Mouse (Mus musculus) neural tube, embryonic 11.5 days (tissue): ENCODE results near the gene Spcs2. TPM values are rescaled to one million over a fixed set of nuclear protein-coding genes. Genes with fewer than 3 reads are reported as not detected.
"Not testable (repeated sequence)": the region's sequence is repeated elsewhere in the genome, so short reads cannot be mapped to it uniquely, and the experiment has no call there.

Experiments used
- ATAC-seq: fragments of 200-750 bp; cut with Nextera tagmentation; 2 replicates; pipeline ENCODE4 v1.8.0; 2017; ENCODE audit warnings: moderate number of reproducible peaks, mild to moderate bottlenecking, moderate TSS enrichment, moderate library complexity; ENCODE audit not compliant: insufficient read depth, low FRiP score, low TSS enrichment
- DNase-seq: peaks from one replicate; pipeline ENCODE4 v3.0.0-alpha.2; 2015; ENCODE audit warnings: low spot score
- H3K27ac ChIP-seq: fragments of 300-500 bp; sonication (generic); 2 replicates; pipeline ENCODE4 v1.5.1; 2014; ENCODE audit warnings: low read depth, mild to moderate bottlenecking, low read length
- H3K27me3 ChIP-seq: fragments of 300-500 bp; sonication (generic); 2 replicates; pipeline ENCODE4 v1.6.1; 2014; ENCODE audit warnings: mild to moderate bottlenecking, low read length, mixed read lengths; ENCODE audit not compliant: control insufficient read depth, insufficient read depth
- H3K36me3 ChIP-seq: fragments of 300-500 bp; sonication (generic); 2 replicates; pipeline ENCODE4 v1.6.1; 2014; ENCODE audit warnings: mild to moderate bottlenecking, low read length, moderate library complexity, mixed read lengths; ENCODE audit not compliant: control insufficient read depth, insufficient read depth
- H3K4me1 ChIP-seq: fragments of 300-500 bp; sonication (generic); 2 replicates; pipeline ENCODE4 v1.6.1; 2014; ENCODE audit warnings: low read length, mixed read lengths; ENCODE audit not compliant: control insufficient read depth, insufficient read depth
- H3K4me2 ChIP-seq: fragments of 300-500 bp; sonication (generic); 2 replicates; pipeline ENCODE4 v1.6.1; 2014; ENCODE audit warnings: low read depth, mild to moderate bottlenecking, moderate library complexity
- H3K4me3 ChIP-seq: fragments of 300-500 bp; sonication (generic); 2 replicates; pipeline ENCODE4 v1.5.1; 2014; ENCODE audit warnings: low read depth, low read length
- H3K9ac ChIP-seq: fragments of 300-500 bp; sonication (generic); 2 replicates; pipeline ENCODE4 v1.6.1; 2014; ENCODE audit warnings: mild to moderate bottlenecking, low read length
- H3K9me3 ChIP-seq: fragments of 300-500 bp; sonication (generic); 2 replicates; pipeline ENCODE4 v1.6.1; 2016; ENCODE audit warnings: low read length; ENCODE audit not compliant: control insufficient read depth
- WGBS: fragments of 180-500 bp; shearing (Covaris S2); extraction: QIAGEN DNeasy Blood & Tissue Kit; methylation state at CpG from one replicate; pipeline ENCODE4 v1.1.7; 2014; 5-methylcytosine and 5-hydroxymethylcytosine counted together
- polyA plus RNA-seq: library from polyadenylated mRNA; unstranded; fragments of >200 nt; fragmentation: Nextera tagmentation; extraction: Ambion mirVana; gene quantifications from 2 replicates; pipeline ENCODE4 v1.2.1, GENCODE M21; 2014

Spcs2 gene
- polyA plus RNA-seq, 1 experiment from 2014 or later: 345 TPM

GRCm38 (mm10) chr7:99822426-99822825 is 40.8 kb downstream of the Spcs2 start:
- ATAC-seq (no peak), DNase-seq (no peak)
- H3K4me3 ChIP-seq: no peak overlapping the region
- no peaks in the 10 kb centered on the region for H3K9me3 ChIP-seq
- no peak overlapping the region; the same call in 1 of the 2 replicates for H3K9ac ChIP-seq
- H3K27ac ChIP-seq: no peak overlapping the region
- H3K27me3 ChIP-seq: no peaks in the 10 kb centered on the region
- H3K4me2 ChIP-seq: no peak overlapping the region
- H3K36me3 ChIP-seq: no peaks in the 10 kb centered on the region
- no peaks in the 10 kb centered on the region for H3K4me1 ChIP-seq
- 86% methylated on average over 5 of the region's 5 CpGs for WGBS

GRCm38 (mm10) chr7:99821953-99822352 is 41.3 kb downstream of the Spcs2 start:
- DNase-seq: no peak
- Histone ChIP-seq H3K9ac (no peak overlapping the region), H3K4me3 (no peak overlapping the region), H3K36me3 (no peaks in the 10 kb centered on the region), H3K4me1 (no peaks in the 10 kb centered on the region), H3K9me3 (no peaks in the 10 kb centered on the region), H3K4me2 (no peak overlapping the region), H3K27ac (no peak overlapping the region), H3K27me3 (no peaks in the 10 kb centered on the region)
- ATAC-seq: no peak
- WGBS: 81% methylated on average over 2 of the region's 2 CpGs

GRCm38 (mm10) chr7:99818181-99818725 is 45.0 kb downstream of the Spcs2 start:
- ATAC-seq, H3K9ac ChIP-seq, H3K27ac ChIP-seq, H3K36me3 ChIP-seq, H3K27me3 ChIP-seq, H3K9me3 ChIP-seq, H3K4me2 ChIP-seq, H3K4me1 ChIP-seq, DNase-seq, H3K4me3 ChIP-seq: not testable (repeated sequence)
- WGBS: 26% methylated on average over 9 of the region's 9 CpGs

GRCm38 (mm10) chr7:99813394-99813793 is 49.9 kb downstream of the Spcs2 start:
- no peak overlapping the region for H3K9ac ChIP-seq
- H3K4me2 ChIP-seq: no peak overlapping the region
- H3K27me3 ChIP-seq: no peaks in the 10 kb centered on the region
- H3K27ac ChIP-seq: no peak overlapping the region
- DNase-seq (no peak), ATAC-seq (no peak)
- H3K36me3 ChIP-seq: no peaks in the 10 kb centered on the region
- no peaks in the 10 kb centered on the region for H3K4me1 ChIP-seq
- H3K9me3 ChIP-seq: no peaks in the 10 kb centered on the region
- H3K4me3 ChIP-seq: no peak overlapping the region
- WGBS: 87% methylated on average over 11 of the region's 11 CpGs

- Histone ChIP-seq H3K4me3 (no peak overlapping the region), H3K36me3 (no peaks in the 10 kb centered on the region), H3K27me3 (no peaks in the 10 kb centered on the region), H3K9ac (no peak overlapping the region), H3K4me1 (no peaks in the 10 kb centered on the region), H3K4me2 (no peak overlapping the region), H3K9me3 (no peaks in the 10 kb centered on the region), H3K27ac (no peak overlapping the region)
- ATAC-seq (no peak), DNase-seq (no peak)
- 89% methylated on average over 4 of the region's 4 CpGs for WGBS
Observed at GRCm38 (mm10) chr7:99811661-99812060, 51.6 kb downstream of the Spcs2 start.

- H3K9ac ChIP-seq: no peak overlapping the region
- no peak for ATAC-seq
- H3K36me3 ChIP-seq: no peaks in the 10 kb centered on the region
- H3K4me3 ChIP-seq: no peak overlapping the region
- no peak for DNase-seq
- H3K27me3 ChIP-seq: no peaks in the 10 kb centered on the region
- H3K9me3 ChIP-seq: no peaks in the 10 kb centered on the region
- H3K4me2 ChIP-seq: no peak overlapping the region
- H3K4me1 ChIP-seq: no peaks in the 10 kb centered on the region
- H3K27ac ChIP-seq: no peak overlapping the region
- 92% methylated on average over 2 of the region's 2 CpGs for WGBS
Observed at GRCm38 (mm10) chr7:99810814-99811213, 52.4 kb downstream of the Spcs2 start.

- H3K4me1 ChIP-seq, H3K9me3 ChIP-seq, H3K36me3 ChIP-seq, H3K27me3 ChIP-seq, H3K4me3 ChIP-seq, H3K4me2 ChIP-seq, H3K9ac ChIP-seq, DNase-seq, ATAC-seq, H3K27ac ChIP-seq: not testable (repeated sequence)
- WGBS: 84% methylated on average over 7 of the region's 7 CpGs
Observed at GRCm38 (mm10) chr7:99807043-99807442, 56.2 kb downstream of the Spcs2 start.

- H3K4me1 ChIP-seq: no peaks in the 10 kb centered on the region
- no peak overlapping the region for H3K9ac ChIP-seq
- no peak overlapping the region for H3K4me2 ChIP-seq
- no peaks in the 10 kb centered on the region for H3K36me3 ChIP-seq
- ATAC-seq (no peak), DNase-seq (no peak)
- no peak overlapping the region for H3K27ac ChIP-seq
- no peaks in the 10 kb centered on the region for H3K27me3 ChIP-seq
- H3K9me3 ChIP-seq: no peaks in the 10 kb centered on the region
- WGBS: 84% methylated on average over 1 of the region's 1 CpGs
- no peak overlapping the region for H3K4me3 ChIP-seq
Observed at GRCm38 (mm10) chr7:99805340-99805739, 57.9 kb downstream of the Spcs2 start.

- H3K9ac ChIP-seq, H3K4me2 ChIP-seq, H3K27me3 ChIP-seq, DNase-seq, H3K4me1 ChIP-seq, ATAC-seq, H3K36me3 ChIP-seq, H3K4me3 ChIP-seq, H3K9me3 ChIP-seq, H3K27ac ChIP-seq: not testable (repeated sequence)
- 80% methylated on average over 3 of the region's 3 CpGs for WGBS
Observed at GRCm38 (mm10) chr7:99804033-99804432, 59.2 kb downstream of the Spcs2 start.
